Mouse (Mus musculus): ENCODE measurements around the gene Lmna.

GRCm38 (mm10) chr3:88509250-88509649 lies 506 bp downstream of the Lmna start:
- TF ChIP-seq CTCF (IDR thresholded peaks at IDR 0.05 in 2 of 3, conservative IDR thresholded peaks at IDR 0.05 in 1 of 3; ENCODE audit: control insufficient read depth in 1 of 3, insufficient read depth in 1 of 3, low read depth in 2 of 3, low read length in 3 of 3, poor library complexity in 1 of 3, severe bottlenecking in 1 of 3) (no peak), MAZ (IDR thresholded peaks at IDR 0.05; ENCODE audit: low read depth, low read length) (no peak), JUND (IDR thresholded peaks at IDR 0.05; ENCODE audit: low read depth, low read length) (no peak)

Data from MEL (cell line).